Mouse (Mus musculus) thymus, adult 2 months (tissue): ENCODE data around the gene Hdac9. TPM values are rescaled to one million over a fixed set of nuclear protein-coding genes. Genes with fewer than 3 reads are reported as not detected.

Source experiments
- DNase-seq: peaks from one replicate; pipeline ENCODE4 v3.0.0; 2021
- H3K27ac ChIP-seq: fragments of 200-500 bp; 2 replicates; pipeline ENCODE4 v1.5.1; 2012; ENCODE audit warnings: low read length, control low read depth; ENCODE audit not compliant: control insufficient read depth, insufficient read depth
- H3K27me3 ChIP-seq: fragments of 200-500 bp; 2 replicates; pipeline ENCODE4 v1.6.1; 2012; ENCODE audit warnings: mild to moderate bottlenecking, low read length, moderate library complexity, mixed read lengths; ENCODE audit not compliant: control insufficient read depth, insufficient read depth
- H3K36me3 ChIP-seq: fragments of 200-500 bp; 2 replicates; pipeline ENCODE4 v1.6.1; 2012; ENCODE audit warnings: mild to moderate bottlenecking, low read length, moderate library complexity; ENCODE audit not compliant: control insufficient read depth, insufficient read depth
- H3K4me1 ChIP-seq: fragments of 200-500 bp; replicated peaks from 2 replicates; pipeline ENCODE4 v1.6.1; 2012; ENCODE audit warnings: low read length; ENCODE audit not compliant: control insufficient read depth, insufficient read depth
- H3K4me3 ChIP-seq: fragments of 200-500 bp; 2 replicates; pipeline ENCODE4 v1.5.1; 2012; ENCODE audit warnings: mild to moderate bottlenecking, low read length, control low read depth, moderate library complexity; ENCODE audit not compliant: control insufficient read depth, insufficient read depth
- CTCF ChIP-seq: fragments of 200-500 bp; IDR thresholded peaks from 2 replicates; pipeline ENCODE4 v1.5.1; 2012; ENCODE audit warnings: mild to moderate bottlenecking, control low read depth, low read length, moderate library complexity, borderline replicate concordance; ENCODE audit not compliant: control insufficient read depth, poor library complexity, insufficient read depth; ENCODE audit errors: extremely low read depth
- POLR2A ChIP-seq: fragments of 200-500 bp; IDR thresholded peaks from 2 replicates; pipeline ENCODE4 v1.6.1; 2012; ENCODE audit warnings: mild to moderate bottlenecking, low read length, control low read depth, moderate library complexity; ENCODE audit not compliant: control insufficient read depth, poor library complexity, insufficient read depth; ENCODE audit errors: extremely low read depth
- WGBS: fragments of 180-500 bp; shearing (Covaris S2); methylation state at CpG from one replicate; pipeline ENCODE4 v1.1.7; 2018; 5-methylcytosine and 5-hydroxymethylcytosine counted together
- polyA plus RNA-seq: library from polyadenylated mRNA; depleted of rRNA; stranded (reverse); fragments of >200 nt; gene quantifications from 2 replicates; pipeline ENCODE4 v1.2.3, GENCODE M21; 2012

Gene Hdac9
- polyA plus RNA-seq, 1 experiment, result 1.9 TPM

GRCm38 (mm10) chr12:34688941-34689340 lies 228.0 kb downstream of the Hdac9 start:
- Histone ChIP-seq H3K36me3 (no peaks in the 10 kb centered on the region), H3K27ac (no peak overlapping the region), H3K4me3 (no peak overlapping the region), H3K27me3 (no peaks in the 10 kb centered on the region), H3K4me1 (no peaks in the 10 kb centered on the region)
- WGBS, result 89% methylated on average over 4 of the region's 4 CpGs
- DNase-seq, result no peak
- TF ChIP-seq CTCF (no peak), POLR2A (no peak)

GRCm38 (mm10) chr12:34683375-34683774 lies 233.5 kb downstream of the Hdac9 start:
- TF ChIP-seq POLR2A (no peak), CTCF (no peak)

DNA sequence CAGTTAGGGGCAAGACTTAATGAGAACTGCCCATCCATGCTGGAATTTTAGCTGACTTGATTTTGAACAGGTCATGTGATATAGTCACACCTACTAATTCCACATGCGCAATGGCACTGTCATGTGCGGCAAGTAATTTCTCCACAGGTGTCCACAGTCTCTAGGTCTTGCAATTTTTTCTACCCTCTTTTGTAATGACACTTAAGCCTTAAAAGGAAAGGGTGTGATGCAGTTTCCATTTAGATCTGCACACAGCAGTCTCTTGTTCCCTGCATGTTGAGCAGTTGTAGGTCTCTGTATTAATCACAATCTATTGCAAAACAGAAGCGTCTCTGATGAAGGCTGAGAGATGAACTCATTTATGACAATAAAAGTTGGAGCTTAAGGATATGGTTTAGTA lies 234.2 kb downstream of the Hdac9 start:
- DNase-seq, result no peak
- TF ChIP-seq POLR2A (no peak), CTCF (no peak)
- H3K27me3 ChIP-seq, result no peaks in the 10 kb centered on the region
- H3K4me1 ChIP-seq, result no peaks in the 10 kb centered on the region
- 97% methylated on average over 3 of the region's 3 CpGs for WGBS
- no peak overlapping the region for H3K27ac ChIP-seq
- H3K4me3 ChIP-seq, result no peak overlapping the region
- no peaks in the 10 kb centered on the region for H3K36me3 ChIP-seq

More at GRCm38 (mm10) chr12:34683375-34683774, 233.5 kb downstream of the Hdac9 start:
- H3K27me3 ChIP-seq, result no peaks in the 10 kb centered on the region
- no peak overlapping the region for H3K27ac ChIP-seq
- no peaks in the 10 kb centered on the region for H3K4me1 ChIP-seq
- no peak for DNase-seq
- WGBS, result 56% methylated on average over 4 of the region's 4 CpGs
- no peaks in the 10 kb centered on the region for H3K36me3 ChIP-seq
- H3K4me3 ChIP-seq, result no peak overlapping the region

GRCm38 (mm10) chr12:34680576-34680975 lies 236.3 kb downstream of the Hdac9 start:
- H3K4me1 ChIP-seq, result no peaks in the 10 kb centered on the region
- H3K36me3 ChIP-seq, result no peaks in the 10 kb centered on the region
- WGBS, result 25% methylated on average over 5 of the region's 5 CpGs
- no peak overlapping the region for H3K27ac ChIP-seq
- H3K4me3 ChIP-seq, result no peak overlapping the region
- H3K27me3 ChIP-seq, result no peaks in the 10 kb centered on the region
- no peak for DNase-seq
- no peak for TF ChIP-seq CTCF
- TF ChIP-seq POLR2A, result no peak

DNA sequence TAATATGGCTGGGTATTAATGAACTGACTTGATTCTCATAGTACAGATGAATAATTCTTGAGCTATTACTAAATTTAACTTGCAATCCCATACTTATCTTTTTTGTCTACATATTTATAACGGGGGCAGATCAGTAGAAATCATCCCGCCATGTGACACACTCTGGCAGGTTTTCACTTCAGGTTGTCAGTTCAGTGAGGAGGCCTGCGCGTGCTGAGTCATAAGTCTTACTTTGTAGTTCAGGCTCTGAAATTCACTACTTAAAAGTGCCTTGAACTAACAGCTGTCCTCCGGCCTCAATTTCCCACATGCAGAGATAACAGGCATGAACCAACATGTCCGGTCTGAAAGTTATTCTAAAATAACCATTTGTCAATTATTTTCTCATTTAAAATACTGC lies 239.8 kb downstream of the Hdac9 start:
- Histone ChIP-seq H3K4me1 (no peaks in the 10 kb centered on the region), H3K27ac (no peak overlapping the region), H3K27me3 (no peaks in the 10 kb centered on the region), H3K36me3 (no peaks in the 10 kb centered on the region), H3K4me3 (no peak overlapping the region)
- 72% methylated on average over 6 of the region's 6 CpGs for WGBS
- TF ChIP-seq POLR2A (no peak), CTCF (no peak)
- DNase-seq, result no peak

DNA sequence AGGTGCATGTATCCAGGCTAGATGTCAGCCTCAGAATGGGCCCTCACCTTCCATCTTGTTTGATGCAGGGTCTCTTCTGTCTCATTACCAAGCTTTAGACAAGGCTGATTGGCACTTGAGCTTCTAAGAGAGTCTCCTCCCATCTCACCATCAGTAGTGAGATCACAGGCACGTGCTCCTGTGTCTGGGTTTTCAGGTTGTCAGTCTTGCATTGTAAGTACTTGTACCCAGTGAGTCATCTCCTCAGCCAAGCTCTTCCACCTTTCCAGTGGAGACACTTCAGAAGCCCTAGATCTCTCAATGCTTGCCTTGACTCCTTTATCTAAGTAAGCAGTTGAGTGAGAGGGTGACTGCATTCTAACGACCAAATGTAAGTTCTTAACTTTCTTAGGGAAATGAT lies 242.7 kb downstream of the Hdac9 start:
- no peaks in the 10 kb centered on the region for H3K27me3 ChIP-seq
- no peak overlapping the region for H3K27ac ChIP-seq
- no peaks in the 10 kb centered on the region for H3K36me3 ChIP-seq
- no peak overlapping the region for H3K4me3 ChIP-seq
- WGBS, result 85% methylated on average over 2 of the region's 2 CpGs
- TF ChIP-seq CTCF (no peak), POLR2A (no peak)
- no peaks in the 10 kb centered on the region for H3K4me1 ChIP-seq
- DNase-seq, result no peak

DNA sequence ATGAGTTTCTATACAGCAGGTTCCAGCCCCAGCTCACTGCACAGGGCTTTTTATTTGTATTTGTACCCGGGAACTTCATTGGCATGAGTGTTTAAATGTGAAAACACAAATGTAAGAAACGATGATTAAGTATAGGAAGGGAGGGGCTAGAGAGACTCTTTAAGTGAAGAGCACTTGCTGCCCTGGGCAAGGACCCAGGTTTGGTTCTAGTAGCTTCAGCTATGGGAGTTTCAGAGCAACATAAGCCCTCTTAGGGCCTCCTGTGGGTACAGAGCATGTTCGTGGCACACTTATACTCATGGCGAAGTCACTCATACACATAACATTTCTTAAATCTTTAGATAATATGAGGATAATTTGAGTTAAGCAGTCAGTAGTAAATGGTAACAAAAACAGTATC lies 243.4 kb downstream of the Hdac9 start:
- Histone ChIP-seq H3K4me3 (no peak overlapping the region), H3K4me1 (no peaks in the 10 kb centered on the region), H3K36me3 (no peaks in the 10 kb centered on the region), H3K27ac (no peak overlapping the region), H3K27me3 (no peaks in the 10 kb centered on the region)
- WGBS, result 94% methylated on average over 4 of the region's 4 CpGs
- TF ChIP-seq POLR2A, result no peak
- TF ChIP-seq CTCF, result no peak
- no peak for DNase-seq
